Mouse (Mus musculus): ENCODE measurements at regions not wholly inside any gene's neighbourhood (a gene's known extent, or its start where the extent isn't known, plus 50 kb on each side); places are given as distances from the start of the nearest gene placed in this dataset.

DNA sequence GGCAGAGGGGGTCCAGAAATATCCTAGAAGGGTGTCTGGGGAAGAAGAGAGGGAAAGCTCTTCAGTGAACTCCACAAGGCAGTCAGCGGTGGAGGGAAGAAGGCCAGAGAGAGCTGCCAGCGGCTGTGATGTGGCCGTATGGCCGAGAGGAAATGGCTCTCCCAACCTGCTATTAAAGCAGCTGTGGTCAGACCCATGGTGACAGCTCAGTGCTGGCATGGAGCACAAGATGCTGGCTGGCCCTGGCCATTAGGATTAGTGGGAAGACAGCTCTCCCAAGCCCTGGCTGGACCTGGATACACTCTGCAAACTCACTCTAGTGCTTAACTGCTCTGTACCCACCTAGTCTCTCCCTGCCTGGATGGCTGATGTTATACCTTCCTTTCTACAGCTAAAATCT is 223.1 kb upstream of the Hes1 start:
- Histone ChIP-seq H3K27ac (replicated peaks) (no peak overlapping the region), H3K4me3 (no peak overlapping the region), H3K9me3 (no peaks in the 10 kb centered on the region), H3K27me3 (peaks cover 93% of the 10 kb centered on the region), H3K36me3 (no peaks in the 10 kb centered on the region), H3K9ac (replicated peaks) (no peak overlapping the region), H3K4me2 (replicated peaks) (no peak overlapping the region), H3K4me1 (peaks cover 28% of the 10 kb centered on the region)
- ATAC-seq (ENCODE audit: low FRiP score, low read depth), result no peak
- whole genome bisulfite sequencing, result 70% methylated on average over 4 of the region's 4 CpGs

DNA sequence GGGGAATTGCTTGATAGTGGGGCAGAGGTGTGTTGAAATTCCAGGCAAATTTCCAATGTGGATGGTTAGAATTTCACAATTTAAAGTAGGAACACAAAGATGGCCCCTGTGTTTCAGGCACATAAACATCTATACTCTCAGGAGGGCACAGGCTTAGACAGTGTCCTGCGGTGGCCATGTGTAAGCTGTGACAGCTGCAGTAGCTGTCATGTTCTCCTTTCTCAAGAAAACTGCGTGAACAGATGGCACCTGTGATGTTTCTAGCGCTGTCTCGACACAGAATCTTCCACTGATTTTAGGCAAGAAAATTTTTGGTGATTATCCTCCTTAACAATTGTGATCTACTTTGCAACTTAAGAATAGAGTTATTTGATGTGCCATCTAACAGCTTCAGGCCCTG is 222.1 kb upstream of the Hes1 start:
- no peak overlapping the region for H3K4me2 ChIP-seq (replicated peaks)
- H3K27ac ChIP-seq (replicated peaks), result no peak overlapping the region
- 90% methylated on average over 4 of the region's 4 CpGs for WGBS
- H3K9ac ChIP-seq (replicated peaks), result no peak overlapping the region
- H3K27me3 ChIP-seq, result peaks cover 86% of the 10 kb centered on the region
- no peaks in the 10 kb centered on the region for H3K36me3 ChIP-seq
- no peak overlapping the region for H3K4me3 ChIP-seq
- no peaks in the 10 kb centered on the region for H3K9me3 ChIP-seq
- peaks cover 24% of the 10 kb centered on the region for H3K4me1 ChIP-seq
- ATAC-seq (ENCODE audit: low FRiP score, low read depth), result no peak

DNA sequence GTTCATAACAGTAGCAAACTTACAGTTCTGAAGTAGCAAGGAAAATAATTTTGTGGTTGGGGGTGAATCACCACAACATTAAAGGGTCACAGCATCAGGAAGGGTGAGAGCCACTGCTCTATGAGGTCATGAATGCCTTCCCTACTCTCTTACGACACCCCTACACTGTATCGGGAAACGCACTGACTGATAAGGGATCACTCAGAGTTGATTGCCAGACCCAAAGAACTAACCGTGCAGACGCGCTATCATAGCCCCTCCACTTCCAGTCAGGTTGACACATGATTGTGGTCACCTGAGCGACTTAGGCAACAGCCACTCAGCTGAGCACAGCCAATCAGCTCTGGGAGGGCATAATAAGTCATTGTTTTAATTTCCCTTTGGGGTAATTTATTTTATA is 220.7 kb upstream of the Hes1 start:
- H3K9me3 ChIP-seq, result no peaks in the 10 kb centered on the region
- no peak overlapping the region for H3K4me2 ChIP-seq (replicated peaks)
- ATAC-seq (ENCODE audit: low FRiP score, low read depth), result no peak
- WGBS, result 93% methylated on average over 7 of the region's 7 CpGs
- H3K27ac ChIP-seq (replicated peaks), result no peak overlapping the region
- H3K27me3 ChIP-seq, result peaks cover 83% of the 10 kb centered on the region
- peaks cover 16% of the 10 kb centered on the region for H3K4me1 ChIP-seq
- H3K4me3 ChIP-seq, result no peak overlapping the region
- no peak overlapping the region for H3K9ac ChIP-seq (replicated peaks)
- no peaks in the 10 kb centered on the region for H3K36me3 ChIP-seq

DNA sequence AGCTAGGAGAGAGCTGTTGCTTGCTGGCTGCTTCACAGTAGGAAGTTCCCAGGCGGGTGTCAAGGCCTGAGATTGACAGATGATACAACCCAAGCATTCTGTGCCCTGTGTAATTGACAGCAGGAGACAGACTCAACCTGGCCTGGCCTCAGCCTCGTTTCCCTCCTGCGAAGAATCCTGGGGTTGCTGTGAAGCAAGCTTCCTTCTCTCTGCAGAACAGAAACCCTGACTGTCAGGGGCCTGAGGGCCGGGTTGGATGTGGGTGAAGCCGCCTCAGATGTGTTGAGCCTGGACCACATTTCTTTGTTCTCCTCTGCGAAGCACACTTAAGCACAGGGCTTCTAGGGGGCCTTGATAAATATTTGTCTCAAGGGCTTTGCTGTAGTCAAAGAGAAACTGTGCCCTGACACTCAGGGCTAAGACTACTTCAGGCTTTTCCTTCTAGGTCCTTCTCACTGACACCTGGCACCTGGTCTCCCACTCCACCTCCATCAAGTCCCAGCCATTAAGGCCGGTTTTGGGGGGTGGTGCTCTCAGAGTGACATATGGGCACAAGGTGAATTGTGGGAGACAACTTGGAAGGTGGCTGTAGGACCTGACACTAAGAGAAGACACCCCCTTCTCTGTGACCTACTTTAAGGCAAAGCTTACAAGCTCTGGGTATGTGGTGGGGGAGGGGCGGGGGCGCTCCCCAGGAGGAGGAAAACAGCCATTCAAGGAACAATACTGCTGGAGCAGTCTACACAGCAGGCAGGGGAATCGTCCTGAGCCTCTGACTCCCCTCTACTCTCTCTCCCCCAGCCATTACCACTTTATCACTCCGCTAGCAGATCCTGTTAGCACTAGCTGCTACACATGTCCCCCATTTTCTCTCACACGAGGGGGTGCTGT is 219.2 kb upstream of the Hes1 start:
- H3K4me3 ChIP-seq, result no peak overlapping the region
- peaks cover 74% of the 10 kb centered on the region for H3K27me3 ChIP-seq
- no peaks in the 10 kb centered on the region for H3K9me3 ChIP-seq
- H3K4me1 ChIP-seq, result peaks cover 11% of the 10 kb centered on the region
- 13% methylated on average over 11 of the region's 12 CpGs for WGBS
- no peaks in the 10 kb centered on the region for H3K36me3 ChIP-seq
- no peak overlapping the region for H3K27ac ChIP-seq (replicated peaks)
- H3K9ac ChIP-seq (replicated peaks), result no peak overlapping the region
- H3K4me2 ChIP-seq (replicated peaks), result no peak overlapping the region
- ATAC-seq (ENCODE audit: low FRiP score, low read depth), result no peak

DNA sequence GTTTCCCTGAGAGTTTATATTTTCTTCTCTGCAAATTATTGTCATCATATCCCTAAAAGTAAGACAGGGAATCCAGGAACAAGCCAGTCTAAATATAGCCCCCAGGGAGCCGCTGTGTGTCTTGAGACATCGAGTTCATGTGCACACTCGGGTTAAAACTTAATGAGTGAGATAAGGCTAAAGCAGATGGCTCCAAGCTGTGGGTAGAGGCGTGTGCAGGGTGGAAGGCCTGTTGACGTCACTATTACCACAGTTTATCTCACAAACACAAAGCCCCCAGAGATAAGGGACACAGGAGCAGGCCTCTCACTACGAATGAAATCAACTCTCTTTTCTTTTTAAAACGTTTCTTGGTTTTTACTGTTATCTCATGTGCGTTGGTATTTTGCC is 218.6 kb upstream of the Hes1 start:
- WGBS, result 44% methylated on average over 8 of the region's 8 CpGs
- Histone ChIP-seq H3K4me2 (replicated peaks) (no peak overlapping the region), H3K9ac (replicated peaks) (no peak overlapping the region), H3K36me3 (no peaks in the 10 kb centered on the region), H3K27me3 (peaks cover 67% of the 10 kb centered on the region), H3K27ac (replicated peaks) (no peak overlapping the region), H3K4me1 (peaks cover 11% of the 10 kb centered on the region), H3K4me3 (no peak overlapping the region), H3K9me3 (no peaks in the 10 kb centered on the region)
- no peak for ATAC-seq (ENCODE audit: low FRiP score, low read depth)

DNA sequence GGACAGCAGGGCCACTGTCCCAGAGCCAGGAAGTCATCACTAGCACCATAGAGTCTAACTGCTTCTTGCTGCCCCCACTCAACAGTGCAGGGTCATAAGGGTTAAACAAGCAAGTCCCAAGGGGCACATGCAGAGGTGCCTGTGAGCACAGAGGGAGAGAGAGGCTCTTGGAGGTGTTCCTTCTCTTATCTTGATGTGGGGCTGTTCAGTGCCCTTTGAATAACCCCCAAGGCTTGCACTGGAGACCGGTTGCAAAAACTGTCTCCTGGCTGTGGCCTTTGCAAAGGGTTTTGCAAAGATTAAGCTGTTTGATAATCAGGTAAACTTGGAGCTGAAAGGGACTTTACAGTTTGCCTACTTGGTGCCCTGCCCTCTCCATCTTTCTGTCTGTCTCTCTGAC is 217.1 kb upstream of the Hes1 start:
- Histone ChIP-seq H3K27me3 (peaks cover 58% of the 10 kb centered on the region), H3K4me1 (peaks cover 15% of the 10 kb centered on the region), H3K27ac (replicated peaks) (no peak overlapping the region), H3K4me3 (no peak overlapping the region), H3K9ac (replicated peaks) (no peak overlapping the region), H3K36me3 (no peaks in the 10 kb centered on the region), H3K9me3 (no peaks in the 10 kb centered on the region), H3K4me2 (replicated peaks) (no peak overlapping the region)
- WGBS, result 58% methylated on average over 1 of the region's 1 CpGs
- ATAC-seq (ENCODE audit: low FRiP score, low read depth), result no peak

DNA sequence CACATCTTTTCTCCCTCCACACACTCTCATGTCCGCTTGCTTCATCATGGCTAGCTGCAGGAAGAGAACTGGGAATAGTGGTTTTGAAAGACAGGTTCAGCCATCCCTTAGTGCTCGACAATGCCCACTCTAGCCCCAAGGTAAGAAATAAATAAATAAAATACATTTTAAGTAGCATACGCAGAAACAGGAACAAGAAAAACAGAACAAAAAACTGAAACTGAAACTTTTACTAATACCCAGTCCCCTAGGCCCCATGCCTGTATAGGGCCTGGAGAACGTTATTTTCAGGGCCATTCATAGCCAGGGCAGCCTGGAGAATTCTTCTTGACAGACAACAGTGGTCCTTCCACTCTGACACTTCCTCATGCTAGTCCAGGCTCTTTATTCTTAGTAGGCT is 216.4 kb upstream of the Hes1 start:
- Histone ChIP-seq H3K27me3 (peaks cover 52% of the 10 kb centered on the region), H3K27ac (replicated peaks) (no peak overlapping the region), H3K4me1 (peaks cover 15% of the 10 kb centered on the region), H3K9ac (replicated peaks) (no peak overlapping the region), H3K36me3 (no peaks in the 10 kb centered on the region), H3K4me2 (replicated peaks) (no peak overlapping the region), H3K9me3 (no peaks in the 10 kb centered on the region), H3K4me3 (no peak overlapping the region)
- ATAC-seq (ENCODE audit: low FRiP score, low read depth), result no peak
- WGBS, result 79% methylated on average over 4 of the region's 4 CpGs

DNA sequence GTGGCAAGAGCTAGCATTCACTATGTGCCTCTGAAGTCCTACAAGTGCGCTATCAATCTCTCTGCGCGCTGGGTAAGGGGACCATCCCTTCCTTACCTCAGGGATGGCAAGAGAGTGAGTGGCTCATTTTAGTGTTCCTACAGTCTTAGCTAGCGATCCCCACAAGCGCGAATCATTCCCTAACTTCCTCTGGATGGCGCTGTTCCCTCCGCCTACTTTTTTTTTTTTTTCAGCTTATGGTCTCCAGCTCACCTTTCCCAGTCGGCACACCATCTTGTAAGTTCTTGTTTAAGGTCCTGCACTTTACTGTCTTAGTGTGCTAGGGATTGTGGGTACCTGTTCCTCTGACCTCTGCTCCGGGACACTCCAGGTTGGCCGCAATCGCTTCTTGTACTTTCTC is 215.7 kb upstream of the Hes1 start:
- Histone ChIP-seq H3K27ac (replicated peaks) (no peak overlapping the region), H3K9me3 (no peaks in the 10 kb centered on the region), H3K36me3 (no peaks in the 10 kb centered on the region), H3K27me3 (peaks cover 44% of the 10 kb centered on the region), H3K4me3 (no peak overlapping the region), H3K4me1 (peaks cover 15% of the 10 kb centered on the region), H3K9ac (replicated peaks) (no peak overlapping the region), H3K4me2 (replicated peaks) (no peak overlapping the region)
- WGBS, result 88% methylated on average over 12 of the region's 12 CpGs
- no peak for ATAC-seq (ENCODE audit: low FRiP score, low read depth)

DNA sequence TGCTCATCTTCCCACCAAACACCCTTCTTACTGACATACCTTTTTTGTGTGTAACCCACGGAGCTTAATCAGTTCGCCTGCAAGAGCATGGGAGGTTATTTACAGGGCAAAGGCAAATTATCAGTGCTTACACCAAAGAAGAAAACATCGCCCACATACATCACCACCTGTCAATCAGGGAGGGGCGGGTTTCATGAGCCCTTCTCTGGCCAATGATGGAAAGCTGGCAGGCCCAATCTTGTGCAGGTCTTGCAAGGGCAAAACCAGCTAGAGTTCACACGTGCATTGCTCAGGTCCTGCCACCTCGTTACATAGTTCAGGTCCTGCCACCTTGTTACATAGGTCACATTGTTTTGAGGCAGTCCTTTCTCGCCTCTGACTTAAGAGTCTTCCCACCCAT is 214.7 kb upstream of the Hes1 start:
- no peaks in the 10 kb centered on the region for H3K9me3 ChIP-seq
- H3K27me3 ChIP-seq, result peaks cover 34% of the 10 kb centered on the region
- no peak for ATAC-seq (ENCODE audit: low FRiP score, low read depth)
- no peaks in the 10 kb centered on the region for H3K36me3 ChIP-seq
- H3K4me3 ChIP-seq, result no peak overlapping the region
- H3K4me2 ChIP-seq (replicated peaks), result no peak overlapping the region
- H3K27ac ChIP-seq (replicated peaks), result no peak overlapping the region
- 87% methylated on average over 7 of the region's 7 CpGs for WGBS
- H3K9ac ChIP-seq (replicated peaks), result no peak overlapping the region
- peaks cover 15% of the 10 kb centered on the region for H3K4me1 ChIP-seq

DNA sequence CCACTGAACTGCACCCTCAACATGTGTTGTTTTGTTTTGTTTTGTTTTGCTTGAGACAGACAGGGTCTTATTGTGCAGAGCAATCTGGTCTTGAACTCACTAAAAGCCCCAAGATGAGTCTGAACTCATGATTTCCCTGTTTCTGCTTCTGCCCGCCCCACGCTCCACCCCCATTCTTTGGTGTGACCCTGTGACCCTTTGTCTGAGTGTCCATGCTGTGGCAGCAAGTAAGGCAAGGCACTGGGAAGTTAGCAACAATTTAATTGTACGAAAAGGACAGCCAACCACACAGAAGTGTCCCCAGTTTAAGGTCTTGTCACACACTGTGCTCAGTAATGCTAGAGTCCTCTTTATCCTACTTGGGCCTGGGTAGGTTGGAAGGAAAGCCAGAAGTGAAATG is 213.6 kb upstream of the Hes1 start:
- no peak for ATAC-seq (ENCODE audit: low FRiP score, low read depth)
- H3K9me3 ChIP-seq, result no peaks in the 10 kb centered on the region
- H3K9ac ChIP-seq (replicated peaks), result no peak overlapping the region
- peaks cover 23% of the 10 kb centered on the region for H3K27me3 ChIP-seq
- no peaks in the 10 kb centered on the region for H3K36me3 ChIP-seq
- H3K27ac ChIP-seq (replicated peaks), result no peak overlapping the region
- 23% methylated on average over 3 of the region's 3 CpGs for WGBS
- H3K4me2 ChIP-seq (replicated peaks), result no peak overlapping the region
- H3K4me1 ChIP-seq, result 0 out of 2 replicates have a peak, but pooled peaks cover 4% of the 10 kb centered on the region
- H3K4me3 ChIP-seq, result no peak overlapping the region

DNA sequence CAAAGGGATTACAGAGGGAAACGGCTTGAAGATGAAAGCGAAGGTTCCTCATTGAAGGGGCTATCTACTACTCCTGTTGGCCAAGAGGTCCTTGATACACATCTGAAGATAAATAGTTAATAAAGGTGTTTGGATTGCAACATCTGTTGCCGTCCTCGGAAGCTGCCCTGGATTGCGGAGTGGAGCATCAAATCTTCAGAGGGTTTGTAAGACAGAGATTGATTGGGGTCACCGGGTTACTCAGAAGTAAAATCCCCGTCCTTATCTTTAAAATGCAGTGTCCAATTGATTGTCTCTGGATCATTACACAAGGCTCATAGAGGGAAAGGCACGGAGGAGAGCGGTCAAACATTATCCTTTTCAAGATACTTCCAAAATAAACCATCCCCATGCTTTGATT is 212.4 kb upstream of the Hes1 start:
- peaks cover 31% of the 10 kb centered on the region for H3K27me3 ChIP-seq

DNA sequence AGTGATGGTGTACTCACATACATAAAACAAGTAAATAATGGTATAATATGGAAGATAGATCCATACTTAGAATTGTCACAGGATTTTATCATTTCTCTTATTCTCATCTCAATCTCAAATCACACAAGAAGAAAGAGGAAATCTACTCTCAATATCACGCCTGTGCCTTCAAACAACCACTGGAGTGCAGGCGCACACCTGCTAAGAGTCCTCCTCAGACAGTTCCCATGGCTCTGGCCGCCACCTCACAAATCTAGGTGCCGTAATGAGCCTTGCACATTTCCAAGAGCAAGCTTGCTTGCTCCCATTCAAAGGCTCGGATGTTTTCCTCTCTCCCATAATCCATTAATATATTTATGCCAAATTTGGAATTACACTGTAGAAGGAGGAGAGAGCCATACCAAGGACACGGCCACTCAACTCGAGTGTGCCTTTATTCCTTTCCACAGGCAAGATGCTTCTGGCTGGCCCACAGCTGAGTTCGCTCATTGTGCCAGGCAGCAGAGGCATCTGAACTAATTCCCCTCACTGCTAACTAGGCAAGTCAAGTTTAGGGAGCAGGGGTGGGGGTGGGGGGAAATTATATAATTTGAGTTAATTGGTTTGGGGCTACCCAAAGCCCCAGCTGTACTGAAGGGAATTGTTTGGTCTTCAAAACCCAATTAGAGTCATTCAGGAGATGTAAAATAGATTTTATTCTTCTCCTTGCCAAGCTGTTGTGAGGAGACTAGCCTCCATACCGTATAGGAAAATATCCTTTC is 209.2 kb upstream of the Hes1 start:
- H3K27me3 ChIP-seq, result peaks cover 38% of the 10 kb centered on the region
- H3K4me2 ChIP-seq (replicated peaks), result no peak overlapping the region
- 0 out of 2 replicates have a peak, but pooled peaks cover 4% of the 10 kb centered on the region for H3K4me1 ChIP-seq
- H3K36me3 ChIP-seq, result no peaks in the 10 kb centered on the region
- H3K4me3 ChIP-seq, result no peak overlapping the region
- H3K9me3 ChIP-seq, result no peaks in the 10 kb centered on the region
- WGBS, result 87% methylated on average over 9 of the region's 9 CpGs
- H3K9ac ChIP-seq (replicated peaks), result no peak overlapping the region
- no peak for ATAC-seq (ENCODE audit: low FRiP score, low read depth)
- no peak overlapping the region for H3K27ac ChIP-seq (replicated peaks)

More for the DNA sequence above, 212.4 kb upstream of the Hes1 start:
- no peaks in the 10 kb centered on the region for H3K36me3 ChIP-seq
- no peak overlapping the region for H3K4me3 ChIP-seq
- H3K9me3 ChIP-seq, result no peaks in the 10 kb centered on the region
- no peak overlapping the region for H3K9ac ChIP-seq (replicated peaks)
- 0 out of 2 replicates have a peak, but pooled peaks cover 4% of the 10 kb centered on the region for H3K4me1 ChIP-seq
- 38% methylated on average over 9 of the region's 9 CpGs for WGBS
- no peak overlapping the region for H3K4me2 ChIP-seq (replicated peaks)
- no peak for ATAC-seq (ENCODE audit: low FRiP score, low read depth)
- no peak overlapping the region for H3K27ac ChIP-seq (replicated peaks)
